18 mouse cellular contexts compared by ENCODE assay signal in the genomic region with DNA sequence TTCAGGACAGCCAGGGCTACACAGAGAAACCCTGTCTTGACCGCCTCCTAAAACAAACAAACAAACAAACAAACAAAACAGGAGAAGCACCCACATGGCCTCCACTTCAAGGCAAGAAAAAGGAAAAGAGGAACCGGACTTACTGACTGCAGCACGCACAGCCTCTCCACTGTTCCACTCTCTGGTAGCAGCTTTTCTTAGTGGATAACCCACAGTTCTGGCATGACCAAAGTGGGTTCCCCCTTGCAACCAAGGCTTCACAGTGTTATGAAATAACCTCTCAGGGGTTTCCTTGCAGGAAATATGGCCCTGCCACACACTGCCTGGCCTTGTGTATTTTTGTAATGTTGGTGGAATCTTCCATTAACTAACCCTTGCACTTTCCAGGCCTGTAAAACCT. TPM values are rescaled to one million over a fixed set of nuclear protein-coding genes. Genes with fewer than 3 reads are reported as not detected.
"Had no signal": no experiment of that assay in that cellular context is flagged by ENCODE, and none has a peak within 500 bp of the region (broad histone marks: within the 10 kb centered on the region; RNA-seq: fewer than 3 reads in every experiment).

No protein-coding gene starts in this region.

- DNase-seq: kidney, adult 11 months; kidney, postnatal 10 days; kidney, postnatal 4 days; lung, adult 2 months; lung, postnatal 36 days; midbrain, embryonic 14.5 days; right cerebral cortex, postnatal 4 days; thymus, postnatal 4 days had no signal

- H3K36me3 ChIP-seq: limb, embryonic 10.5 days; midbrain, embryonic 10.5 days; neural tube, embryonic 15.5 days had no signal

- H3K4me2 ChIP-seq: neural tube, embryonic 15.5 days had no signal

- ATAC-seq: lung, postnatal 0 days had no signal

- H3K9me3 ChIP-seq: limb, embryonic 10.5 days; neural tube, embryonic 15.5 days had no signal

- H3K27ac ChIP-seq: limb, embryonic 10.5 days; midbrain, embryonic 10.5 days; neural tube, embryonic 15.5 days had no signal

- H3K9ac ChIP-seq: neural tube, embryonic 15.5 days had no signal

- H3K4me3 ChIP-seq: limb, embryonic 10.5 days; midbrain, embryonic 10.5 days; myocyte; neural tube, embryonic 15.5 days had no signal

RNA-seq across cellular contexts. Expression of gene 2810459M11Rik, which starts 4.8 kb away (rescaled TPM):
- total RNA-seq: megakaryocyte, adult 5-6 weeks had no signal
- polyA plus RNA-seq: myocyte; spleen, adult 2 months had no signal

RNA-seq across cellular contexts. Expression of gene Spata3, which starts 24.2 kb away (rescaled TPM):
- total RNA-seq: megakaryocyte, adult 5-6 weeks had no signal
- polyA plus RNA-seq: limb, embryonic 10.5 days; limb, embryonic 14.5 days; lung, postnatal 0 days; midbrain, embryonic 10.5 days; myocyte; neural tube, embryonic 11.5 days; spleen, adult 2 months; stomach, embryonic 16.5 days had no signal
